Mouse (Mus musculus): Measurements from ENCODE around the gene Akr1c14.

DNA sequence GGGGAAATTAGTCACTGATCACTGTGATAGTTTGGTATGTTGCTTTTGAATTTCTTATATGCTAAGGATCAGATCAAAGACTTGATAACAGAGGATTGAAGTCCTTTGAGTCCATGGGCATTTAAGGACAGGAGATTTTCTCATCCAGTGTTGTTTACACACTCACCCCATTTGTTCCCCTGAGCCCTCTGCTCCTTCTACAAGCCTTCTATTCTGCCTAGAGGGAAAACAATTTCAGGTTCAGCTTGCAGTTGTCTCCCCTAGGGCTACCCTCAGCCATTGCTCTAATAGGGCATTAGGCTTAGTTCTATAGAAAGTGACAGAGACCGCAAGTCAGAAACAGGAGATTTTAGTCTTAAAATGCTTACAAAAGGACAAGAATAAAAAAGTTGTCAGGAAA is 585 bp upstream of the Akr1c14 start:
- TF ChIP-seq CTCF (IDR thresholded peaks at IDR 0.05; ENCODE audit: control insufficient read depth, insufficient read depth, low read length) (no peak), POLR2A (IDR thresholded peaks at IDR 0.05; ENCODE audit: borderline replicate concordance, control insufficient read depth, low read depth, low read length) (no peak)

Data from bone marrow, adult 2 months (tissue).